Mouse (Mus musculus) brain, embryonic 14.5 days (tissue): ENCODE measurements around the gene Slc39a11. TPM values are rescaled to one million over a fixed set of nuclear protein-coding genes. Genes with fewer than 3 reads are reported as not detected.
A peak's percentile ranks its signal among the peaks of the same experiment; 100 is the strongest.

Experiments used
- DNase-seq: peaks from one replicate; pipeline ENCODE4 v3.0.0-alpha.2; 2011; ENCODE audit warnings: low read depth
- CTCF ChIP-seq: fragments of 200-500 bp; IDR thresholded peaks from 2 replicates; pipeline ENCODE4 v1.5.1; 2012; ENCODE audit warnings: inconsistent platforms, mild to moderate bottlenecking, moderate library complexity, borderline replicate concordance; ENCODE audit not compliant: insufficient read depth, insufficient read length; ENCODE audit errors: extremely low read depth
- POLR2A ChIP-seq: fragments of 200-500 bp; IDR thresholded peaks from 2 replicates; pipeline ENCODE4 v1.6.1; 2012; ENCODE audit warnings: mild to moderate bottlenecking, inconsistent platforms, borderline replicate concordance; ENCODE audit not compliant: poor library complexity, insufficient read depth, insufficient read length, severe bottlenecking; ENCODE audit errors: extremely low read depth
- polyA plus RNA-seq: library from polyadenylated mRNA; depleted of rRNA; stranded (reverse); fragments of >200 nt; gene quantifications from 2 replicates; pipeline ENCODE4 v1.2.3, GENCODE M21; 2012; rRNA removed

The Slc39a11 gene
- polyA plus RNA-seq: 22.1 and 24.3 TPM in 2 replicates

GRCm38 (mm10) chr11:113649353-113650210, at the start of gene Slc39a11:
Gene Slc39a11 (minus strand): TSS chr11:113650079.
- TF ChIP-seq POLR2A (peak; percentile 76), CTCF (no peak)
- peak; percentile 90 for DNase-seq

- TF ChIP-seq POLR2A: no peak
Measured at GRCm38 (mm10) chr11:113699643-113700042, 49.8 kb upstream of the Slc39a11 start.

DNA sequence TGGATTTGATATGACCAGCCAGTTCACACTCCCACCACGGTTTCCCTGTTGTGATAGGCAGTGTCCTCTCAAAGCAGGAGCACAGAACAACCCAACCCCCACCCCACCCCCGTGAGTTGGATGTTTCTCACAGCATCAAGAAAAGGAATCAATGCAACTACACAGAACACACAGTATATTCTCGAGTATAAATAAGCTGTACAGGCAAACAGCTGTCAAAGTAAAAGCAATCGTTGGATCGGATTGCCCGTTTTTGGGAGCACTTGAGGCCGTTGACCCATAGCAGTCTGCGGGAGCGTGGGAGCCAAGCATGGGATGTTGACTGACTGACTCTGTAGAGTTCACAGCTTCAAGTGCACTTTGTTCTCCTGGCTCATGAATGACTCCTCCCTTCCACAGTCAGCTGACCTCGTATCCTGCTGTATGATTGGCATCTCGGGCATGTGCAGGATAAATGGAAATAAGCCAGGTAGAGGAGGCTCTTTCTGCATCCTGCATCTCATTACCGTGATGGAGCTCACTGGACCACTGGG, 48.2 kb upstream of the Slc39a11 start:
- no peak for TF ChIP-seq POLR2A
- TF ChIP-seq CTCF: no peak
- no peak for DNase-seq

More at GRCm38 (mm10) chr11:113699643-113700042, 49.8 kb upstream of the Slc39a11 start:
- DNase-seq: no peak

DNA sequence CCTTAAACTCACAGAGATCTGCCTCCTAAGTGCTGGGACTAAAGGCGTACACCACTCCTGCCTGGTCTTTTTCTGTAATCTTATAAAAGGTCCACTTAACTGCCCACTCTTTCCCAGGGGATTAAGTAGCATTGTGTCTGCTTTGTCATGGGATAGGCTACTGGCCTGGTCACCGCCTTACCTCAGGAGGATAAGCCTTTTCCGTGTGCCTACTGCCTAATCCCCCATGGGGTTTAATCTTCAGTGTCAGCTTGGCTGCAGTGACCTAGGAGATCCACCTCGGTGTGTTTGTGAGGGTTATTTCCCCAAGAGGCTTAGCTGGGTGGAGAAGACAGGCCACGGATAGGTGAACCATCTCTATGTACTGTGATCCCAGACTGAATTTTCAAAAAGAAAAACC, 47.7 kb upstream of the Slc39a11 start:
- TF ChIP-seq POLR2A (no peak), CTCF (no peak)
- DNase-seq: no peak

DNA sequence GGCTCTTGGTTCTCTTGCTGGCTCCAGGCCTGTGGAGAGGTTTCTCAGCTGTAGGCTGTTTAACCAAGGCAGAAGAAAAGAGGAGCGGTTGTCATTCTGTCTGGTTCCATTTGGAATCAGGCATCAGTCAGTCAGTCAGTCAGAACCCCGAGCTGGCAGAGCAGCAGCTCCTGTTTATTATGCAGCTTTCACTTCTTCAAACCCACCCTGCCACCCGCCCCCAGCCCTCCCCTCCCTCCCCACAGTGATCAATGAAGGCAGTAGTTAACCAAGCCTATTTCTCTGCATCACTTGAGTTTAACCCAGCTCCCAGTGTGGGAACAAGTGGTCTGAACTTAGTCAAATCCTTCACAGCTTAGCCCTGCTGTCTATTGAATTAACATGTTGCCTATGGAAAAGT, 42.0 kb upstream of the Slc39a11 start:
- TF ChIP-seq CTCF: no peak
- TF ChIP-seq POLR2A: no peak
- no peak for DNase-seq

GRCm38 (mm10) chr11:113691318-113691717, 41.4 kb upstream of the Slc39a11 start:
- TF ChIP-seq CTCF (no peak), POLR2A (no peak)

GRCm38 (mm10) chr11:113690506-113690905, 40.6 kb upstream of the Slc39a11 start:
- no peak for DNase-seq
- TF ChIP-seq POLR2A (no peak), CTCF (no peak)

More at GRCm38 (mm10) chr11:113691318-113691717, 41.4 kb upstream of the Slc39a11 start:
- DNase-seq: no peak

- TF ChIP-seq CTCF: no peak
- no peak for TF ChIP-seq POLR2A
- DNase-seq: peak; percentile 76
Measured at GRCm38 (mm10) chr11:113687031-113687430, 37.2 kb upstream of the Slc39a11 start.

DNA sequence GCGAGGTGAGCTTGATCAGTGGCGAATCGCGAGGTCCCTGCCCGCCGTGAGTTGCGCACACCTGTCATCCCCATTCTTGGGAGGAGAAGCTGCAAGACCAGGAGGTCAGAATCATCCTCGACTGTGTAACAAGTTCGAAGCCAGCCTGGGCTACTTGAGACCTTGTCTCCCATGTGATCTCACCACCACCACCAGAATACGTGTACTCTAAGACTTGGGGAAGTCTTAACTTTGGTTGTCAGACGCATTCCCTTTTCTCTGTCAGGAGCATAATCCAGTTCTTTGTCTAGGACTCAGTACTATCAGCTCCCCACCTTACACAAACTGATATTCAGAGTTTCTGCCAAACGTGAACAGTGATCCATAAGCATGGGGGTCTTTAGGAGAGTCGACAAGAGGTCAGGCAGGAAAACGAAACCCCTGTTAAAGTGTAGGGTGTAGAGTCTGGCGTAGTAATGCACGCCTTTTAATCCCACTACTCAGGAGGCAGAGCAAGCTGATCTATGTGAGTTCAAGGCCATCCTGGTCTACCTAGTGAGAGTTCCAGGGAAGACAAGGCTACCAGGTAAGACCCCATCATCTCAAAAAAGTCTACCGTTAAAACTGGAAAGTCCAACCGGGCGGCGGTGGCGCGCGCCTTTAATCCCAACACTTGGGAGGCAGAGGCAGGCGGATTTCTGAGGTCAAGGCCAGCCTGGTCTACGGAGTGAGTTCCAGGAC, 35.0 kb upstream of the Slc39a11 start:
- DNase-seq: no peak

GRCm38 (mm10) chr11:113683957-113684706, 34.3 kb upstream of the Slc39a11 start, which contains the start of the genes Fam104a and D11Wsu47e:
Gene Fam104a (minus strand): TSS chr11:113684155.
Gene D11Wsu47e (plus strand): TSS chr11:113684412.
- DNase-seq: peak; percentile 99
- TF ChIP-seq CTCF: no peak
- peak; percentile 62 for TF ChIP-seq POLR2A

More for the DNA sequence above, 35.0 kb upstream of the Slc39a11 start:
- no peak for TF ChIP-seq CTCF
- TF ChIP-seq POLR2A: no peak

- TF ChIP-seq POLR2A (no peak), CTCF (no peak)
- no peak for DNase-seq
Measured at GRCm38 (mm10) chr11:113683627-113683956, 33.7 kb upstream of the Slc39a11 start.
